Mouse (Mus musculus): ENCODE data around the gene Dctn1. TPM values are rescaled to one million over a fixed set of nuclear protein-coding genes. Genes with fewer than 3 reads are reported as not detected.

The Dctn1 gene
- total and polyA plus RNA-seq, 2 experiments from 2014 or later = 45.9 to 50.8 TPM

DNA sequence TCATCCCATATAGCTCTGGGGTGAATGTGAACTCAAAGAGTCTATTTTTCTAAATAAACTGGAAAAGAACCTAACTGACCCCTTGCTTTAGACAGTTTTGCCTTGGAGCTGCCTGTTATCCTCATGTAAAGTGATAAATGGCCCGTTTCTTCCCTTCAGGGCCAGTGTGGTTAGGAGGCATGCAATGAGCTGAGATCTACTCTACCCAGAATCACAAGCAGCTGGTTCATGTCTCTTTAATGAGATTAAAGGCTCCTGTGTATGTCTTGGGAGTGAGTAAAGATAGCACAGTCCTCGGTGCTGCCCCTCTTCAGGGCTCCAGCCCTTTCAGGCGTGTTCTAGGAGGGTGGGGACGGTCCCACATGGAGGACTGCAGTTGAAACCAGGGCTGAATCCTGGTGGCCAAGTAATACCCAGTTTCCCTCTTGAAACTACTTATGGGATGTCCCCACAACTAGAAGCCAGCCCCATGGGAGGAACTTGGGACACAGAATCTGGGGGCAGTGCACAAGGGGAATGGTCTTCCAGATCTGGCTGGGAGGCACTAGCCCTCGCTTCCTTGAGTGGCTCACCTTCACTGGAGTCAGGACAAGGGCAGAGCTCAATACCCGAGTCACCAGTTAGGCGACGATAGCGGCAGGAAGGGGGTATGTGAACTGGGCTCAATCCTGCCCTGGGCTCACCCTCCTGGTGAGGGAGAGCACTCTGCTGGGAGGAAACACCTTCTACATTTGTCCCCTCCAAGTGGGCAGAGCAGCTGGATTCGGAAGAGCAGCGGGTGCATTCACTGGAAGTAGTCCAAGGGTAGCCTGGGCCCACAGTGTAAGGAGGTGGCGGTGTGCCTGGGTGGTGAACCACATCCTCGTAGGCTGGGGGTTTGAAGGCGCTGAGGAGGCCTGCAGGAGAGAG lies 46.6 kb upstream of the Dctn1 start:
- Histone ChIP-seq H3K4me1 (ENCODE audit: control insufficient read depth, insufficient read depth) (peaks cover 21% of the 10 kb centered on the region), H3K27me3 (ENCODE audit: control insufficient read depth, insufficient read depth, low read length) (no peaks in the 10 kb centered on the region), H3K9ac (replicated peaks; ENCODE audit: low read depth, low read length) (no peak overlapping the region), H3K4me3 (ENCODE audit: low read depth, low read length) (no peak overlapping the region), H3K36me3 (replicated peaks; ENCODE audit: control insufficient read depth, insufficient read depth, low read length) (peaks cover 15% of the 10 kb centered on the region), H3K9me3 (replicated peaks; ENCODE audit: control insufficient read depth, low read length) (no peaks in the 10 kb centered on the region), H3K4me2 (ENCODE audit: low read depth, low read length) (no peak overlapping the region), H3K27ac (ENCODE audit: low read depth) (no peak overlapping the region)
- 73% methylated on average over 14 of the region's 14 CpGs for WGBS
- TF ChIP-seq EP300 (IDR thresholded peaks at IDR 0.05; ENCODE audit: low read depth) (no peak), CTCF (IDR thresholded peaks at IDR 0.05; ENCODE audit: low read depth) (no peak)
- DNase-seq (ENCODE audit: low spot score) (no peak), ATAC-seq (ENCODE audit: insufficient read depth, low read depth) (no peak)

DNA sequence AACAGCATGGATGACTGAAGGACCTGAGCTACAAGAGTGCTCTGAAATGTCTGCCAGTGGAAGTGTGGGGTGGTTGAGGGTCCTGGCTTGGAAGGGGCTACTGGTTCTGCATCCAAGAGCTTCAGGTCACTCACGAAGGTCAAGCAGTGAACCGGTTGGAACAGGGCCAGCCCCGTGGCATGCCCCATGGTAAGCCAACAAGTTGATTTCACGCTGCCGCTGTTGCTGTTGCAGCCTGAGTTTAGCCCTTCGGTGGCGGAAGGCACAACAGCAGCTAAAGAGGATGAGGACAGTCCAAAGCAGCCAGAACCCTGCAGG lies 46.0 kb upstream of the Dctn1 start:
- no peaks in the 10 kb centered on the region for H3K9me3 ChIP-seq (replicated peaks; ENCODE audit: control insufficient read depth, low read length)
- ATAC-seq (ENCODE audit: insufficient read depth, low read depth) (no peak), DNase-seq (ENCODE audit: low spot score) (no peak)
- 60% methylated on average over 7 of the region's 7 CpGs for WGBS
- H3K27ac ChIP-seq (ENCODE audit: low read depth) = no peak overlapping the region
- peaks cover 27% of the 10 kb centered on the region for H3K4me1 ChIP-seq (ENCODE audit: control insufficient read depth, insufficient read depth)
- H3K27me3 ChIP-seq (ENCODE audit: control insufficient read depth, insufficient read depth, low read length) = no peaks in the 10 kb centered on the region
- TF ChIP-seq EP300 (IDR thresholded peaks at IDR 0.05; ENCODE audit: low read depth) = no peak
- TF ChIP-seq CTCF (IDR thresholded peaks at IDR 0.05; ENCODE audit: low read depth) = no peak
- H3K9ac ChIP-seq (replicated peaks; ENCODE audit: low read depth, low read length) = no peak overlapping the region
- H3K4me3 ChIP-seq (ENCODE audit: low read depth, low read length) = no peak overlapping the region
- peaks cover 15% of the 10 kb centered on the region for H3K36me3 ChIP-seq (replicated peaks; ENCODE audit: control insufficient read depth, insufficient read depth, low read length)
- H3K4me2 ChIP-seq (ENCODE audit: low read depth, low read length) = no peak overlapping the region

DNA sequence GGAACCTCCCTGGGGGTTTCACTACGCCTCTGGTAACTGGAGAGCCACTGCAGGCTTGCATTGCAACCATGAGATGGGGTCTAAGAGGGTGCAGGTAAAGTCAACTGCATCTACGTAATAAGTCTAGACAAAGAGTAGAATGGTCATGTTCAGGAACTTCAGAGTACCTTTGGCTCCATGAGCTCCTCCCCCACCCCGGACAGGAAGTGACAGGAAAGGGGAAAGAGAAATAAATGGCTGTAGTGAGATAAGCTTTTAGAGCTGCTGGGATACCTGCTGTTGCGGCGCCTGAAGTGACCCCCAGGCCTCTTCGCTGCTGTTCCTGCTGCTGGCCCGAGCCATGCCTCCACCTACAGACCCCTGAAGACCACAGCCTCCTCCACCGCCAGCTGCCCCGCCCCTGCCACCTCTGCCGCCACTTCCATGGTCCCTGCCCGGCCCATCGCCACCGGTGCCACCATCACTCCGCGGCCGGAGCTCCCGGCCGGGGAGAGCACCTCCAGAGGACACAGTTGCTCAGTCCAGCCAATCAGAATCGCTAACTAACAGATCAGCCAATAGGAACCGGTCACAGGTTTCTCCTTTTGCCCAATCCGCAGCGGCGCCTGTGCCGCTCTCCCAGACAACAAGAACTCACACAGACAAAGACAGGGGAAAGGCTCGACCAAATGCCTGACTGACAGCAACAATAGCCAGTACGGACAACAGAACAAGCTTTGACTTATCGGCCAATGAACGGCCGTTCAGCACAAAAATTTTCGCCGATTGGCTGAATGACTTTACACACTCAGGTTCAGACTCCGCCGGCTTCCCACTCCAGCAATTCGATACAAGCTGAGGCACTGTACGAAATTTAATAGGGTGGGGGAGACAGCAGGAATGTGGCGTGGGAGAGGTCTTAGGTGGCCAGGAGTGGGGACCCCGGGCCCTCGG lies 44.5 kb upstream of the Dctn1 start, which contains the start of gene Wbp1:
Gene Wbp1 (minus strand): TSS at position 630 of the 933 bp plus-strand sequence.
- Histone ChIP-seq H3K27ac (ENCODE audit: low read depth) (peak within 1 kb of the TSS; percentile 85), H3K27me3 (ENCODE audit: control insufficient read depth, insufficient read depth, low read length) (no peaks in the 10 kb centered on the region), H3K9ac (replicated peaks; ENCODE audit: low read depth, low read length) (peak within 1 kb of the TSS; percentile 72), H3K9me3 (replicated peaks; ENCODE audit: control insufficient read depth, low read length) (no peaks in the 10 kb centered on the region), H3K4me3 (ENCODE audit: low read depth, low read length) (peak within 1 kb of the TSS; percentile 60), H3K4me1 (ENCODE audit: control insufficient read depth, insufficient read depth) (peaks cover 22% of the 10 kb centered on the region), H3K4me2 (ENCODE audit: low read depth, low read length) (peak within 1 kb of the TSS; percentile 96), H3K36me3 (replicated peaks; ENCODE audit: control insufficient read depth, insufficient read depth, low read length) (peaks cover 15% of the 10 kb centered on the region)
- peak; percentile 85; the same call in 1 of the 2 replicates for TF ChIP-seq EP300 (IDR thresholded peaks at IDR 0.05; ENCODE audit: low read depth)
- TF ChIP-seq CTCF (IDR thresholded peaks at IDR 0.05; ENCODE audit: low read depth) = no peak
- DNase-seq (ENCODE audit: low spot score) = peak; percentile 99
- ATAC-seq (ENCODE audit: insufficient read depth, low read depth) = peak; percentile 95
- under 1% methylated on average over 38 of the region's 38 CpGs for WGBS

DNA sequence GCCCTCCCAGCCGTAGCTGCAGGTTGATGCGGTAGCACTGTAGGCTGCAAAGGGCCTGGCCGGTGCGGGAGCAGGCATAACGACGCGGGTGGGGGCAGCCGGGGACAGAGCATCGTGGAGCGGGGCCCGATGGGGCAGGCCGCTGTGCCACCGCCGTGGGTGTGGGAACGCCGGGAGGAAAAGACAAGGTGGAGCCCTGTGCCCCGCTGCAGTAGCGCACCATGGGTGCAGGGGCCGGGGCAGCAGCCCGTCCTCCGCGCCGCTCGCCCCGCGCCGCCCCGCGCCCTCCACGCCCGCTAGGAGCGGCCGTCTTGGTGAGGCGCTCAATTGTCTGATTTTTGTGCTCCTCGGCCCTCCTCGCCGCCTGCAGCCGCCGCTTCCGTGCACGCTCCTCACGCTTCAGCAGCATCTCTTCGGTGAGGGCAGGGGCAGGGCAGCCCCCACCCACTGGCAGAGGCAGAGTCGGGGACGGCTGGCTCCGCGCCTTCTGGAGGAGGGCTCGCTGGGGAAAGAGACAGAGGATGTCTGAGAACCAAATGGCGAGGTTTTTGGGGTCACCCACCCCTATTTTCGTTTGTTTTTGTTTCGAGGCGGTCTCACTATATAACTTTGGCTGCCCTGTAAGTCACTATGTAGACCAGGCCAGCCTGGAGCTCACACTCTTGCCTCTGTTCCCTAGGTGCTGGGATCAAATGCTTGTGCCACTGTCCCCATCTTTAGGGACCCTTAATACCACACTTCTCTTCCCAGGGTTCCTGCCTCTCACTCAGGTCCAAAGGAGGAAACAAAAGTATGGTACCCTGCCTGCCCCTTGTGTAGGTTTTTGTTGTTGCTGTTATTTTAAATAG lies 43.6 kb upstream of the Dctn1 start:
- Histone ChIP-seq H3K4me3 (ENCODE audit: low read depth, low read length) (peak overlapping the region; percentile 60), H3K4me1 (ENCODE audit: control insufficient read depth, insufficient read depth) (peaks cover 20% of the 10 kb centered on the region), H3K27ac (ENCODE audit: low read depth) (peak overlapping the region; percentile 85), H3K27me3 (ENCODE audit: control insufficient read depth, insufficient read depth, low read length) (no peaks in the 10 kb centered on the region), H3K4me2 (ENCODE audit: low read depth, low read length) (peak overlapping the region; percentile 96), H3K36me3 (replicated peaks; ENCODE audit: control insufficient read depth, insufficient read depth, low read length) (peaks cover 12% of the 10 kb centered on the region), H3K9ac (replicated peaks; ENCODE audit: low read depth, low read length) (peak overlapping the region; percentile 72), H3K9me3 (replicated peaks; ENCODE audit: control insufficient read depth, low read length) (no peaks in the 10 kb centered on the region)
- peak; percentile 27 for ATAC-seq (ENCODE audit: insufficient read depth, low read depth)
- WGBS = 2% methylated on average over 38 of the region's 52 CpGs
- no peak for TF ChIP-seq EP300 (IDR thresholded peaks at IDR 0.05; ENCODE audit: low read depth)
- DNase-seq (ENCODE audit: low spot score) = no peak

DNA sequence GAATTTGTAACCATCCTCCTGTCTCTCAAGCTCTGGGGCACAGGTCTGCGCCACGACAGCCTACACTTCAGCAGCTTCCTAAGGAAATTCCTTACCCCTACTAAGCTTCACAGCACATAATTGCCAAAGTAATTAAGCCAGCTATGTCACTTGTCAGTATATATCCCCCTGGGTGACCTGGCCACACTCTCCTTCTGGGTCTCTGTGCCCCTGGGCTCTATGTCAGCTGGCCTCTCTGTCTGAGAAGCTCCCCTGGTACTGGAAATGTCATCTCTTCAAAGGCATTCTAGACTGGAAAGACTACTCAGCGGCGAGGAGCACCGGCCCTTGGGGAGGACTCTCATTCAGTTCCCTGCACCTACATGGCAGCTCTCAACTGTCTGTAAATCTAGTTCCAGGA lies 42.8 kb upstream of the Dctn1 start:
- Histone ChIP-seq H3K27ac (ENCODE audit: low read depth) (no peak overlapping the region), H3K9ac (replicated peaks; ENCODE audit: low read depth, low read length) (no peak overlapping the region), H3K4me3 (ENCODE audit: low read depth, low read length) (no peak overlapping the region), H3K4me1 (ENCODE audit: control insufficient read depth, insufficient read depth) (peaks cover 20% of the 10 kb centered on the region), H3K9me3 (replicated peaks; ENCODE audit: control insufficient read depth, low read length) (no peaks in the 10 kb centered on the region), H3K27me3 (ENCODE audit: control insufficient read depth, insufficient read depth, low read length) (no peaks in the 10 kb centered on the region), H3K36me3 (replicated peaks; ENCODE audit: control insufficient read depth, insufficient read depth, low read length) (peaks cover 7% of the 10 kb centered on the region; the same call in 1 of the 2 replicates), H3K4me2 (ENCODE audit: low read depth, low read length) (no peak overlapping the region)
- TF ChIP-seq EP300 (IDR thresholded peaks at IDR 0.05; ENCODE audit: low read depth) (no peak), CTCF (IDR thresholded peaks at IDR 0.05; ENCODE audit: low read depth) (no peak)
- ATAC-seq (ENCODE audit: insufficient read depth, low read depth) (no peak), DNase-seq (ENCODE audit: low spot score) (no peak)
- 84% methylated on average over 5 of the region's 5 CpGs for WGBS

All from heart, postnatal 0 days (tissue).